Mouse (Mus musculus) small intestine, adult 2 months (tissue): ENCODE data around the gene Cyp2c40. TPM values are rescaled to one million over a fixed set of nuclear protein-coding genes. Genes with fewer than 3 reads are reported as not detected.
A peak's percentile ranks its signal among the peaks of the same experiment; 100 is the strongest.
"Not testable (repeated sequence)": the region's sequence is repeated elsewhere in the genome, so short reads cannot be mapped to it uniquely, and the experiment has no call there.

Source experiments
- H3K27ac ChIP-seq: fragments of 200-500 bp; 2 replicates; pipeline ENCODE4 v1.5.1; 2012; ENCODE audit warnings: low read depth, low read length, control low read depth, inconsistent platforms; ENCODE audit not compliant: insufficient read depth
- H3K27me3 ChIP-seq: fragments of 200-500 bp; 2 replicates; pipeline ENCODE4 v1.6.1; 2012; ENCODE audit warnings: mild to moderate bottlenecking, moderate library complexity, low read length, inconsistent platforms; ENCODE audit not compliant: control insufficient read depth, insufficient read depth
- H3K36me3 ChIP-seq: fragments of 200-500 bp; 2 replicates; pipeline ENCODE4 v1.6.1; 2012; ENCODE audit warnings: mild to moderate bottlenecking, low read length, control low read depth, inconsistent platforms; ENCODE audit not compliant: control insufficient read depth, insufficient read depth
- H3K4me1 ChIP-seq: fragments of 200-500 bp; 2 replicates; pipeline ENCODE4 v1.6.1; 2012; ENCODE audit warnings: low read length, inconsistent platforms, mixed read lengths; ENCODE audit not compliant: control insufficient read depth, insufficient read depth, insufficient read length
- H3K4me3 ChIP-seq: fragments of 200-500 bp; 2 replicates; pipeline ENCODE4 v1.5.1; 2012; ENCODE audit warnings: low read depth, mild to moderate bottlenecking, control low read depth, inconsistent platforms, low read length, moderate library complexity
- CTCF ChIP-seq: fragments of 200-500 bp; IDR thresholded peaks from 2 replicates; pipeline ENCODE4 v1.5.1; 2012; ENCODE audit warnings: low read depth, mild to moderate bottlenecking, control low read depth, inconsistent platforms, low read length, moderate library complexity, mixed read lengths; ENCODE audit not compliant: insufficient replicate concordance, insufficient read length; ENCODE audit errors: extremely low read depth
- POLR2A ChIP-seq: fragments of 200-500 bp; IDR thresholded peaks from 2 replicates; pipeline ENCODE4 v1.6.1; 2012; ENCODE audit warnings: low read depth, mild to moderate bottlenecking, control low read depth, inconsistent platforms, low read length, moderate library complexity
- WGBS: fragments of 180-500 bp; shearing (Covaris S2); methylation state at CpG from one replicate; pipeline ENCODE4 v1.1.7; 2018; 5-methylcytosine and 5-hydroxymethylcytosine counted together
- polyA plus RNA-seq: library from polyadenylated mRNA; depleted of rRNA; stranded (reverse); fragments of >200 nt; gene quantifications from 2 replicates; pipeline ENCODE4 v1.2.3, GENCODE M21; 2012; rRNA removed

The Cyp2c40 gene
- not detected in 2 replicates for polyA plus RNA-seq

DNA sequence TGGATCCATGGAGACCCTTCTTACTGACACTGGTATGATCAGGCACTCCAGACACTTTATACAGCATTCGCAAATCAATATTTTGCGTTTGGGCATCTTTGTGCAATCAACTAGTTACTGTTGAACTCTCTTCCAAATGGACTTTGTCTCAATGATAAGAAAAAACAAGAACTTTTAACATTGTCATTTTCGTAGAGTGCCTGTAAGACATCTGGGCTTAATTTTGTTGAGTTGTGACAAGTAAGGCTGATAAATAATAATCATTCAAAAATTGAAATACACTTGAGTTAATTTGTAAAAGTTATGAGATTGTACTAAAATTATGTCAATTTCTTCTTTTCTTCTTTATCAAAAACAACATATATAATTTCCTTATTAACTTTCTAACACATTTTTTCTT lies at the start of gene Cyp2c40:
Gene Cyp2c40, minus strand, starts transcription at position 101 of the 400 bp plus-strand sequence.
- H3K27ac ChIP-seq, H3K36me3 ChIP-seq, H3K4me1 ChIP-seq, H3K4me3 ChIP-seq, H3K27me3 ChIP-seq: not testable (repeated sequence)
- WGBS, result 49% methylated on average over 3 of the region's 3 CpGs

DNA sequence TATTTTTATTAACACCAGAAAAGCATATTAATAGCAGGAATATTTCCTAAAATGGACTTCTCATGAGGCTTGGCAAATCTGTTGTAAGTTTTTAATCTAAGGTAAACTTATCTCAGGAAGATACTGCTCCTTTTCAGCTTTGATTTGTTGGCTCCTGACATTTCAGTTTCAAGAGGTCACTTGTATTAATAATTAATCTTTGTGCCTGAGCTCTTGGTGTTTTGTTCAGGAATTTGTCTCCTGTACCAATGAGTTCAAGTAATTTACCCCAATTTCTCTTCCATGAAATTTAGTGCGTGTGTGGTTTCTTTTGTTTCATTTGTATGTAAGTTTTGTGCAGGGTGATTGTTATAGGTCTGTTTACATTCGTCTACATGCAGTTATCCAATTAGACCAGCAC lies 8.3 kb upstream of the Cyp2c40 start:
- H3K4me3 ChIP-seq, H3K27me3 ChIP-seq, H3K36me3 ChIP-seq, H3K27ac ChIP-seq, H3K4me1 ChIP-seq: not testable (repeated sequence)
- 58% methylated on average over 2 of the region's 2 CpGs for WGBS

DNA sequence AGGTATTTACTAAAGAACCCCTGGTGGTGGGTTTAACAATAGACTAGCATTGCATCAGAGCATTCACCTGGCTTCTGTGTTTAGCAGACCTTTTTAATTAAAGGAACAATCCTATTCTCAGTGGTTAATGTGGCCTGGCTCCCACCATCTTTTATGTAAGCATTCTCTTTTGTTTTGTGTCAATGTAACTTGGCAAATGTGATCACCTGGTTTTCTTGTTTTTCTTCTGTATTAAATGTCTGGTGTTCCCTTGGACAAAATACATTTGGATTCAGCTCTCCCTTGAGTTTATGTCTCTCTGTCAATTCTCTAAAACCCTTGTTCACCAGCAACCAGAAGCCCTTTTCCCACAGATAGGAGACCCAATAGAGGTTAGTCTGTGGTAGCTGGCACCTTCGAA lies 3.8 kb upstream of the Cyp2c40 start:
- 91% methylated on average over 1 of the region's 1 CpGs for whole genome bisulfite sequencing
- H3K27ac ChIP-seq, H3K4me1 ChIP-seq, H3K4me3 ChIP-seq, H3K27me3 ChIP-seq, H3K36me3 ChIP-seq: not testable (repeated sequence)

GRCm38 (mm10) chr19:39815991-39816390 lies 3.4 kb upstream of the Cyp2c40 start:
- 82% methylated on average over 4 of the region's 4 CpGs for WGBS
- H3K4me3 ChIP-seq, result not testable (repeated sequence)

GRCm38 (mm10) chr19:39785458-39785857 lies 27.2 kb downstream of the Cyp2c40 start:
- not testable (repeated sequence) for H3K36me3 ChIP-seq, H3K27ac ChIP-seq, H3K4me3 ChIP-seq, H3K4me1 ChIP-seq, H3K27me3 ChIP-seq
- WGBS, result 74% methylated on average over 2 of the region's 2 CpGs

More at GRCm38 (mm10) chr19:39815991-39816390, 3.4 kb upstream of the Cyp2c40 start:
- H3K4me1 ChIP-seq, H3K27ac ChIP-seq, H3K36me3 ChIP-seq, H3K27me3 ChIP-seq: not testable (repeated sequence)

DNA sequence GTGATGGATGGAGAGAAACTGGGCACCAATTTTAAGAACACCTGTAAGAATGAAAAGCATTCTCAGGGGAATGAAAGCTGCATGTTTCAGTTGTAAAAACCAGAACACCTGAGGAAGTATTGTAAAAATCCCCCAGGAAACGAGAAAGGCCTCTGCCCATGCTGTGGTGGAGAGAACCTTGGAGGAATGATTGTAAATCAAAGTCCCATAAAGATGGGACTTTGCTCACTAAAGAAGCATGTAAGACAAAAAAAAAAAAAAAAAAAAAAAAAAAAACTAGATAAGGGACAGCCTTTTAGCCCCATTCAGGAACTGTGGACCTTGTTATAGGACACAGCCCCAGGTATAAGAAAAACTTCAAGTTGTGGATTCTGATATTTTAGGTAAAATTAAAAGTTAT lies 67.3 kb downstream of the Cyp2c40 start:
- TF ChIP-seq POLR2A, result no peak
- H3K4me1 ChIP-seq, result peaks cover 3% of the 10 kb centered on the region; the same call in 1 of the 2 replicates
- peak overlapping the region; percentile 42 for H3K27ac ChIP-seq
- no peaks in the 10 kb centered on the region for H3K36me3 ChIP-seq
- H3K27me3 ChIP-seq, result no peaks in the 10 kb centered on the region
- 16% methylated on average over 1 of the region's 1 CpGs for WGBS
- H3K4me3 ChIP-seq, result no peak overlapping the region

- peak overlapping the region; percentile 42; the same call in 1 of the 2 replicates for H3K27ac ChIP-seq
- not testable (repeated sequence) for H3K27me3 ChIP-seq, H3K4me3 ChIP-seq, H3K4me1 ChIP-seq, H3K36me3 ChIP-seq
- 25% methylated on average over 1 of the region's 1 CpGs for WGBS
These were observed 68.3 kb downstream of the Cyp2c40 start for GRCm38 (mm10) chr19:39744361-39744760.

DNA sequence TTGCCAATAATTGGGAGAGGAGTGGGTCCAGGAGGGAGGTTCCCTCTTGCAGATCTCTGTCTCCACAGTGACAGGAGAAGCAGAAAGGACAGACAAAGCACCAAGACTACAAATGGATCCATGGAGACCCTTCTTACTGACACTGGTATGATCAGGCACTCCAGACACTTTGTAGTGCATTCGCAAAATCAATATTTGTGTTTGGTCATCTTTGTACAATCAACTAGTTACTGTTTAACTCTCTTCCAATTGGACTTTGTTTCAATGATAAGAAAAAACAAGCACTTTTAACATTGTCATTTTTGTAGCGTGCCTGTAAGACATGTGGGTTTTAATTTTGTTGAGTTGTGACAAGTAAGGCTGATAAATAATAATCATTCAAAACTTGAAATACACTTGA lies 71.7 kb downstream of the Cyp2c40 start, which contains the start of gene Cyp2c68:
Gene Cyp2c68, minus strand, starts transcription at position 135 of the 400 bp plus-strand sequence.
- Histone ChIP-seq H3K4me3 (peak within 1 kb of the TSS; percentile 10; the same call in 1 of the 2 replicates), H3K4me1 (peaks cover 3% of the 10 kb centered on the region; the same call in 1 of the 2 replicates), H3K27me3 (no peaks in the 10 kb centered on the region), H3K36me3 (no peaks in the 10 kb centered on the region), H3K27ac (0 out of 2 replicates have a peak within 1 kb of the TSS, but pooled peaks have one; percentile 46)
- TF ChIP-seq CTCF, result no peak
- no peak for TF ChIP-seq POLR2A
- 37% methylated on average over 2 of the region's 2 CpGs for WGBS

Other genes with a start within 250 kb of the Cyp2c40 start
- 0.13 and 0.39 TPM in 2 replicates for gene Cyp2c67, start 163.8 kb downstream of the Cyp2c40 start, polyA plus RNA-seq
- gene Cyp2c68, start 71.8 kb downstream of the Cyp2c40 start, polyA plus RNA-seq, result 22.4 and 24.5 TPM in 2 replicates
- not detected in 2 replicates for gene Cyp2c69, start 74.0 kb upstream of the Cyp2c40 start, polyA plus RNA-seq
- gene Cyp2c37, start 179.6 kb upstream of the Cyp2c40 start, polyA plus RNA-seq, result not detected in 2 replicates